Mouse (Mus musculus) brain, embryonic 14.5 days (tissue): ENCODE measurements around the gene Srr.

ENCODE experiments used
- CTCF ChIP-seq: fragments of 200-500 bp; IDR thresholded peaks from 2 replicates; pipeline ENCODE4 v1.5.1; 2012; ENCODE audit warnings: inconsistent platforms, mild to moderate bottlenecking, moderate library complexity, borderline replicate concordance; ENCODE audit not compliant: insufficient read depth, insufficient read length; ENCODE audit errors: extremely low read depth
- POLR2A ChIP-seq: fragments of 200-500 bp; IDR thresholded peaks from 2 replicates; pipeline ENCODE4 v1.6.1; 2012; ENCODE audit warnings: mild to moderate bottlenecking, inconsistent platforms, borderline replicate concordance; ENCODE audit not compliant: poor library complexity, insufficient read depth, insufficient read length, severe bottlenecking; ENCODE audit errors: extremely low read depth

DNA sequence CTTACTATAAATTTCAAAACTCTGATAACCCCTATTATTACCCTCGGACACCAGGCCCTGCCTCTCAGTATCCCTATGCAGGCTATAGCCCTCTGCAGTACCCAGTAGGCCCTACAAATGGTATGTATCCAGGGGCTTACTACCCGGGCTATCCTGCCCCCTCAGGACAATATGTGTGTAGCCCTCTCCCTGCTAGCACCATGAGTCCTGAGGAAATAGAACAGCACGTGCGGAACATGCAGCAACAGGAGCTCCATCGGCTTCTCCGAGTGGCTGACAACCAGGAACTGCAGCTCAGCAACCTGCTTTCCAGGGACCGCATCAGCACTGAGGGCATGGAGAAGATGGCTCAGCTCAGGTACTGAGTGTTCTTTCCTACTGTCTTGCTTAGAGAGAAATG, 4.6 kb upstream of the Srr start:
- TF ChIP-seq CTCF = no peak
- TF ChIP-seq POLR2A = no peak
